Mouse (Mus musculus) frontal cortex, postnatal 36 days (tissue): Measurements from ENCODE around the gene Ppp1r35.
A peak's percentile ranks its signal among the peaks of the same experiment; 100 is the strongest.
"Not testable (repeated sequence)": the region's sequence is repeated elsewhere in the genome, so short reads cannot be mapped to it uniquely, and the experiment has no call there.

Experiments
- DNase-seq, 2 experiments: peaks; one replicate each; pipeline ENCODE4 v3.0.0; 2022; ENCODE audit warnings: low spot score in 2 of 2

Ppp1r35 gene

DNA sequence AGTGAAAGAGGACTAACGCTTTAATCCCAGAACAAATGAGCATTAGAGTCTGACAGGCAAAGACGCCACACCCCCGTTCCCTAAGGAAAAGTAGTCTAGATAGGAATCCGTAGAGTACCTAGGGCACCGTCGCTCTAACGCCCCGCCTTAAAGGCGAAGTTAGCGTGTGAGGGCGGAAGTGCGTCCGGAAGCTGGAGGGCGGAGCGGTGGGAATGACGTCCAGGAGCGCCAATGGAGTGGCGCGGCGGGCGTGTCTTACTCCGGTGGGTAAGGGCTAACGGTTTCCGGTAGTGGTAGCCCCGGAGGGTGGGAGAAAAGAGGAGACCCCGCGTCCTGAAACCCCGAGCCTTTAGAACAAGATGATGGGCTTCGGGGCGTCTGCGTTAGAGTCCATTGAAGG lies at the start of gene Ppp1r35:
Gene Ppp1r35, plus strand, starts transcription at position 215 of the 400 bp plus-strand sequence.
- peak; percentile 96 to 97 for DNase-seq

DNA sequence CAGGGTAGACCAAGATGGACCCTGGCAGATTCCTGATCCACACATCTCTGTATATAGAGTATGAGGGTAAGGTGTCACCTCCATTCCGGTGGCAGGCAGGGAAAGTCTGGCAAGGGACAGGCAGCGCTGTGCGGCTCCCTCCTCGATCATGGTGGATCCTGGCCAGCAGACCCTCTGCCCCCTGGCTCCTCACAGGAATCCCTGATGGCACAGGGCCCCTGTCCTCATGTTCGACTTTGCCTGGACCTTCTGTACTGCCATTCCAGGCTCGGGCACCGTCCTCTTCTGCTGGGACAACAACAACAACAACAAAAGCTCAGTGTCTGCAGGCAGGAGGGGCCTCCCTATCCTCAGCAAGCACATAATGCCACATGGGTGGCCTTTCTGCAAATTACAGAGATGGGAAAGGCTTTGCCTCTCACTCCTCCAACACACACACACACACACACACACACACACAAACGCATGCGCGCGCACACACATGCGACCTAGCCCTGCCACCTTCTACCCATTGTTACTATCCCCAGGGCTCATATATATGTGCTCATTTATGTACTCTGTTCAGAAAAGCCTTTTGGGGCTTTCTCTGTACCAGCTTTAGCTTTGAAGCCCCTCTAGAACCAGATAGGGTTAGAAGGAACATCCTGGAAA lies 44.9 kb upstream of the Ppp1r35 start:
- no peak for DNase-seq

DNA sequence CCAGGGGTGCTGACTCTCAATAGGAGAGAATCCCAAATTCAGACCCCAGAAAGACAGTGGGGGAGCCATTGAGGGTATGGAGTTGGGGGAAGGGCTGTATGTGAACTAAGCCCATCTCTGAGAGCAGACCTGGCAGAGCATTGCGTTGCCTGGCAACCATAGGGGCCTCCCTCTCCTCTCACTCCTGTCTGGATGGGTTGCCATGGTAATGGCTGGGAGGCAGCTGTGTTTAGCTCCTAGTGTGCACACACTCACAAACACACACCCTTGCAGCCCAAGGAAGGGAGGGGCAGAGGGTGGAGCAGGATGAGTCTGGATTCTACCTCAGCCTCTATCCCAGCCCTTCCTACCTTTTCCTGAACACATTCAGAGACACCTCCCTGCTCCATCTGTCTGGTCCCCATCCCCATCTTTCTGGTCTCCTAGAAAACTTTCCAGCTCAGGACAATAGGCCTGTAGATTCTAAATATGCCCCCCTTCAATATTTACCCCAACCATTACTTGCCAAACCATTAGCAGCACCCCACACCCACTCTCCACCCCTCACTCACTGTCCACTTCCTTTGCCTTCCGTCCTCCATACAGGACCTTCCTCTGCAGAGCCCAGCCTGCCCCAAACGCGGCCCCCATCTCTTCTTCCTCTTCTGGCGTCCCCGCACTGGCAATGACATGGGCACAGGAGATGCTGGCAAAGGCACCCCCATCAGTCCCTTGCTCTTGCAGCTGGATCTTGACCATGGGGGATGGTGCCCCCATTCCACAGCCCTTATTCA lies 44.2 kb upstream of the Ppp1r35 start:
- peak; percentile 83 to 92 for DNase-seq

DNA sequence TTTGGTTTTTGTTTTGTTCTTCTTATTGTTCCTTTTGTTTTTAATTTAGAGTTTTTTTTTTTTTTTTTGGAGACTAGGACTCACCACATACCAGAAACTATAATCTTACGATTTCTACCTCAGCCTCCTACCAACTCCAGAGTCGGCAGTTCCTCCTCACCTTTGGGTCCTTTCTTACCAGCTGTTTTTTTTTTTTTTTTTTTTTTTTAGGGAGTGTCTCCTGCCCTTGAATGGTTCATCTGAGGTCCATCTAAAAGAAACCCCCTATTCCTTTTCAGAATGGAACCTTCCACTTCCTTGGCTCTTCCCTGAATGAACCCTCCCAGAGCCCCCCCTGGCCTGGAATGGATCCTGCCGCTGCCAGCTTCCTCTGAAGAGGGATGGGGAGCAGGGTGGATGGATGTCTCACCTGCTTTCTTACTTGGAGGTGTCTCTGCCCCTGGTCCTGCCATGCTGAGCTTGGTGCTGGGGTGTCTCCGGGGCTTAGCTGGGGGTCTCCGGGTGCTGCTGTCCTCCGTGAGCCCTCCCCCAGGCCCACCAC lies 41.2 kb upstream of the Ppp1r35 start:
- DNase-seq = no peak

DNA sequence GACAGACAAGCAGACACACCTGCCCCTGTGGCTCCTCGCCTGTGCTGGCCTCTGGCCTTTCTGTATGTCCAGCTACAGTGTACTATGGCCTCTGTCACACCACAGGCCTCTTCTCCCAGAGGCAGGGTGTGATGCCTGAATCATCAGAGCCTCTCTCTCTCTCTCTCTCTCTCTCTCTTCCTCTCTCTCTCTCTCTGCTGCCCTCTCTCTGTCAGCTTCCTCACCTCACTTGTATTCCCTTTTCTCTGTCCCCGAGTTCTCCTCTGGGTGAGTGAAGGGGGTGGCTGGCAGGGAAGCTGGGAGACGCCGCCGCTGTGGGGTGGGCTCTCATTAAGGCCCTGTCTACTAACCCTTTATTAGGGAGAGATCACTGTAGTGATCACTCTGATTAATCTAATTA lies 40.1 kb upstream of the Ppp1r35 start:
- DNase-seq = no peak

DNA sequence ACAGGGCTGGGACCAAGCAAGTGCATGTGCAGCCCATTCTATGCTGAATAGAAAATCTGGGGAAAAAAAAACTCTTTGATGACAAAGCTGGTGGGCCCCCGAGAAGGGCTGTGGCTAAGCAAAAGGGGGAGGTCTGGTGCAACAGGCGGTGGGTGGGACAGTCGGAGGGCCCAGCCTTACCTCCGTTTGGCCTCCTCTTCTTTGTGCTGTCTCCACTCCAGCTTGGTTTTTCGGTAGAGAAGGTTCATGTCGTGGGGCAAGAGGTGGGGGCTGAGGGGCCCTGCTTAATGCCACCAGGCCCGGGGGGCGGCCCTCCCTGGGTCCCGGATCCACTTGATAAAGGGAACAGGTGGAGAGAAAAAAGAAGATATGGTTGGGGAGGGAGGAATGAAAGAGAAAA lies 39.2 kb upstream of the Ppp1r35 start:
- no peak for DNase-seq

DNA sequence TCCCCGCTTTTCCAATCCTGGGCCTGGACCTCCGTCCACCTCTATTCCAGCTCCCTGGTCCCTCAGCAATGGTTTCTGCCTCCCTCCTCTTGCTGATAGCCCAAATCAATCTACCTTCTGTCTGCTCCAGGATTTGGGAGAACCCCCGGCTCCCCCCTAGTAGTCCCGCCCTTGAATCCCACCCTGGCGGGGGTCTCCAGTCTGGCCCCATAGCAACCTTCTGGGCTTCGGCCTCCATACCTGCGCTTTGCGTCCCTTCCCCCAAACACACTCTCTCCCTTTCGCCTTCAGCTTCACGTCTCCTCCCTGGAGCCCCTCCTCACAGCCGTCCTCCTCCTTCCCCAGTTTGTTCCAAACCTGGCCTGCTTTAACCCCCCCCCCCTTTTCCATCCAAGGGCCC lies 38.1 kb upstream of the Ppp1r35 start:
- no peak for DNase-seq

DNA sequence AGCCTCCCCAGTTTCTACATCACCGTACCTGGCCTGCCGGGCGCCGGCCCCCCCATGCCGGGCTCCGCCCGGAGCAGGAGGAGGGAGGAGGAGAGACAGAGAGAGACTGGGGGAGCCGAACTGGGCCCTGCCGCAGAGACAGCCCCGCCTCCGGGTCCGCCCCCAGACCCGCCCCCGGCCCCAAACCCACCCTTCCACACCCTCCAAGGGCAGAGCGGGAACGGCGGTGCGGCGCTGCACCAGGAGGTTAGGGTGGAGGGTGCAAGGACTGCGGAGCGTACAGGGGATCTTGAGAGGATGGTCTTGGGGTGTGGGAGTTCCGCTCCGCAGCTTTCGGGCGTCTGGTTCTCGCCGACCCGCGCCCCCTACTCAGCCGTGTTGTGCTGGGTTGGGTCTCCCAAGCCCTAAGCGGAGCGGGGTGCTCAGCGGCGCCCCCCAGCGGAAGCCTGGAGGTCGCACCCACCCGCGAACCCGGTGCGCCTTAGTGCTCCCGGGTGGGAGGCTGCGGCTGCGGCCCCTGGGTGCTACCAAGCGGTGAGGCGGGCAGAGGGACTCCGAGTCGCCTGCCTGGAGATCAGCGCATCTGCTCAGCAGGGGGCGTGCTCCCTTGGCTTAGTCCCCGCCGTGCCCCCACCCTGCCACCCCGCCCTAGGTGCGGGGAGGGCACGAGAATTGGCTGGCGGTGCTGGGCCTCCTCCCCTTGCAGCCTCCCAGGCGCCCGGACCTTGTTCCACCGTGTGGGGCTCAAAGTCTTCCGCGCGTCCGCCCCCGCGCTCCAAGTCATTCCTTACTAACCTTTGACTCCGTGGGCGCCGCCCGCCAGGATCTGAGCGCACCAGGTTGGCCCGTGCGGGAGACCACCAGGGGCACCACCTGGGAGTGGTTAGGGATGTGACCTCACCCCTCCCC lies 37.4 kb upstream of the Ppp1r35 start, which contains the start of gene Nyap1:
Gene Nyap1, minus strand, starts transcription at position 585 of the 909 bp plus-strand sequence.
- peak; percentile 80 to 81 for DNase-seq

DNA sequence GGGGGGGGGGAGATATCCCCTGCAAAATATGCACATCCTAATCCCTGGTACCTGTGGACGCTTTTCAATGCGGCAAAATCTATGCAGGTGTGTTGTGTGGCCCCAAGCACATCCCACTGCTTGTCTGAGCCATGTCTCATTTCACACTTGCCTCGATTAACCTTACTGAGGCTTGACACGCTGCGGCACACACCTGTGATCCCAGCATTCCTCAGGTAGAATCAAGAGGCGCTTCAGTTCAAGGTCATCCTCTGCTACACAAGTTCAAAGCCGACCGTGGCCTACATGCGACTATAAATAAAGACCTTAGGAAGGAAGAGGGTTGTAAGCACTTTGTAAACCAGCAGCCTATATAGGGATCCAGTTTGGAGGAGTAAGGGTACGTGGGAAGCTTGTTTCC lies 36.6 kb upstream of the Ppp1r35 start:
- DNase-seq = no peak

DNA sequence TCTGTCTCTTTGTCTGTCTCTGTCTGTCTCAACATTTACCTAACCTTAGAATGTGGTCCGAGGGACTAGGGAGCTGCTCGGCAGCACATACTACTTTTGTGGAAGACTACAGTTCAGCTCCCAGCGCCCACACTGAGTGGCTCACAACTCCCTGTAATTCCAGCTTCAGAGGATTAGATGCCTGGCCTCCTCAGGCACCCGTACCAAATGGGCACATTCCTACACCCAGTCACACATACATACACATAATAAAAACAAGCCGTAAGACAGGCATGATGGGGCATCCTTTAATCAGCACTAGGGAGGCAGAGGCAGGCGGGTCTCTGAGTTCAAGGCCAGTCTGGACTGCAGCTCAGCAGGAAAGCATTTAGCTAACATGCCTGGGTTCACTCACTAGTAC lies 35.8 kb upstream of the Ppp1r35 start:
- no peak for DNase-seq

DNA sequence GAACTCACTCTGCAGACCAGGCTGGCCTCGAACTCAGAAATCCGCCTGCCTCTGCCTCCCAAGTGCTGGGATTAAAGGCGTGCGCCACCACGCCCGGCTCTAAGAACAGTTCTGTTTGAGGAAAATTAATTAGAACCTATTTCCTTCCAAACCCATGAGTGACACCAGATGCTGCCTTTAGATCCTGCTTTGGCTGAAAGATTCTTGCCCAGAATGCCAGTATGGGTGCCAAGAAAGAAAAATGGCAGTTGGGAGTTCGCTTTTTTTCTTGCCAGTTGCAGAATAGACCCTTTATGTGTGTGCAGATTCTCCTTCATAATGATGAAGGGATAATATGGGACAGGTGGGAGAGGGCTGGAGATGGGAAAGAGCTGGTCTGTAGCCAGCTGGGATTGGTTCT lies 34.5 kb upstream of the Ppp1r35 start:
- no peak for DNase-seq

DNA sequence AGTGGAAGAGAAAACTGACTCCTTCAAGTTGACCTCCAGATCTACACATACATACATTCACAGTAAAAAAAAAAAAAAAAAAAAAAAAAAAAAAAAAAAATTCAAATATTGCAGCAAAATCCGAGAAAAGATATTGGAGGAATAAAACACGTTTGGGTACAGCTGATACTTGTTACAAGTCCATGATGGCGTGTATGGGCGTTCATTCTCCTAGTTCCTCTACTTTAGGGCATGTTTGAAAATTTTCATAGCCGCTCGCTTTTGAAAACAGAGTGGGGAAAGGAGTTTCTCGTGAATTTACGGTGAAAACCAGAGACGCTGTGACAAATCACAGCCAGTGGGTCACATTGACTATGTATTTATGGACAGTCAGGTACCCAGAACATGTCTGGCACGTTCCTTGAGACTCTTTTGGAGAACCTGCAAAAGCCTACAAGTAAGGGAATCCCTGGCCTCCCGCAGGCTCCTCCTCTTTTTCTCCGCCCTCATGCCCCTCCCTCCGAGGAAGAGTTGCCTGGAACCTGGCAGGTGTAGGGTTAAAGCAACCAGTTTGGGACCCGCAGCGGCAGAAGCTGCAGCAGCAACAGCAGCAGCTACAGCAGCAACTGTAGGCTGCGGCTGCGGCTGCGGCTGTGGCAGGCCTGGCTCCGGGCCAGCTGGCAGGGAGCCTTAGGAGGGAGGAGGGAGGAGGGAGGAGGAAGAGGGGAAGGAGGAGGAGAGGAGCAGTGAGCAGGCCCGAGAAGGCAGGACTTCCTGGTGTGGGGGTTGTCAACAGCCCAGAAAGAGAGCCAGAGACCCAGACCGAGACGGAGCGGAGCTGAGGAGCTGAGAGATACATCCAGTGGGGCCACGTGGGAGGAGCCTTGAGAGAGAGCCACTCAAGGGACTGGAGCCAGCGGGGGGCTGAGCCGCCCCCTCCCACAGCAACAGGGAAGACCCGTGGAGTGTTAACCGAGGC lies 33.2 kb upstream of the Ppp1r35 start, which contains the start of gene Tsc22d4:
Gene Tsc22d4, plus strand, starts transcription at position 517 of the 958 bp plus-strand sequence.
- DNase-seq = peak; percentile 87 to 90

DNA sequence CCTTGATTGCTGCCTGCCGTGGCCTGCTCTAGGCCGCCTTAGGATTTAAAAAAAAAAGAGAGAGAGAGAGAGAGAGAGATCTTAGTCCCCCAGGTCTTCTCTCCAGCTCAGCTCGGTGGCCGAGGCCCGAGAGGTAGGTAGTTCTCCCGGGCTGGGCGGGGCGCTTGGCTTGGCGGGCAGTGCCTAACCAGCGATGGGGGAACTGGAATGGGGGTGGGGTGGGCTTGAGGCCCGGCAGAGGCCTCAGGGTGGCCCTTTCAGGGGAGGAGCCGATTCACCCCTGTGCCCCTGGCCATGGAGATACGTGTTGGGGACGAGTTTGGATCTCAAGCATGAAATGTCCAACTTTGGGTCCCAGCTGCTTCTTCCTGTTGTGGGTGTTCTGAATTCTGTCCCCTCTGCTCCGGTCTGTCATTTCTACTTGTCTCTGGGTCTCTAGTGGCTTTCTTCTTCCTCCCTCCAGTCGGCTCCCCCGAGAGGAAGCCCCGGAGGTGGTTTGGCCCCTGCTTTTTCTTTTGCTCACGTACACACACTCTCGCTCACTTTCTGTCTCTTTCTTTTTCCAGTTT lies 32.3 kb upstream of the Ppp1r35 start:
- DNase-seq = no peak

DNA sequence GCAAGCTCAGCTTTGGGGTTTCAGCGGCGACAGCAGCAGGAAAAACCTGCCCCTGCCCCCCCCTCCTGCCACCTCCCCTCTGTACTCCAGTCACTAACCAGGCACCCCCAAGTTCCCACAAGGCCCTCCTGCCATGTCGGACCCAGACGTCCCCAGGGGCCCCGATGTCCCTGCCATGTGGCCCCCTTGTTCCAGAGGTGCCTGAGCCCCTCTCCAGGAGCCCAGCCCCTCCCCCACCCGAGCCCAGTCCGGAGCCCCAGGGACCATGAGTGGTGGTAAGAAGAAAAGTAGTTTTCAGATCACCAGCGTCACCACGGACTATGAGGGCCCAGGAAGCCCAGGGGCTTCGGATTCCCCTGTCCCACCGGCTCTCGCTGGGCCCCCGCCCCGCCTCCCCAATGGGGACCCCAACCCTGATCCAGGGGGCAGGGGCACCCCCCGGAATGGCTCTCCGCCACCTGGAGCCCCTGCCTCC lies 31.8 kb upstream of the Ppp1r35 start:
- no peak for DNase-seq

DNA sequence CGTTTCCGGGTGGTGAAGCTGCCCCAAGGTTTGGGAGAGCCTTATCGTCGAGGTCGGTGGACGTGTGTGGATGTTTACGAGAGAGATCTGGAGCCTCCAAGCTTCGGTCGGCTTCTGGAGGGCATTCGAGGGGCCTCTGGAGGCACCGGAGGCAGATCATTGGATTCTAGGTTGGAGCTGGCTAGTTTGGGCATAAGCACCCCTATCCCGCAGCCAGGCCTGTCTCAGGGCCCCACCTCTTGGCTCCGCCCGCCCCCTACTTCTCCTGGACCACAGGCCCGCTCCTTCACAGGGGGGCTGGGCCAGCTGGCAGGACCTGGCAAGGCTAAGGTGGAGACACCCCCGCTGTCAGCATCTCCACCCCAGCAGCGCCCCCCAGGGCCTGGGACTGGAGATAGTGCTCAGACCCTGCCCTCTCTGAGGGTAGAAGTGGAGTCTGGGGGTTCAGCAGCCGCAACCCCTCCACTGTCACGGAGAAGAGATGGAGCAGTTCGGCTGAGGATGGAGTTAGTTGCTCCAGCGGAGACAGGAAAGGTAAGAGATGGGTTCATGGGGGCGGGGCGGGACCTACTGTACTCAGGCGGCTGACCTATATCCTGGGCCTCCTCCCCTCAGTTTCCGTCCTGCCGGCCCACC lies 31.2 kb upstream of the Ppp1r35 start:
- no peak for DNase-seq

DNA sequence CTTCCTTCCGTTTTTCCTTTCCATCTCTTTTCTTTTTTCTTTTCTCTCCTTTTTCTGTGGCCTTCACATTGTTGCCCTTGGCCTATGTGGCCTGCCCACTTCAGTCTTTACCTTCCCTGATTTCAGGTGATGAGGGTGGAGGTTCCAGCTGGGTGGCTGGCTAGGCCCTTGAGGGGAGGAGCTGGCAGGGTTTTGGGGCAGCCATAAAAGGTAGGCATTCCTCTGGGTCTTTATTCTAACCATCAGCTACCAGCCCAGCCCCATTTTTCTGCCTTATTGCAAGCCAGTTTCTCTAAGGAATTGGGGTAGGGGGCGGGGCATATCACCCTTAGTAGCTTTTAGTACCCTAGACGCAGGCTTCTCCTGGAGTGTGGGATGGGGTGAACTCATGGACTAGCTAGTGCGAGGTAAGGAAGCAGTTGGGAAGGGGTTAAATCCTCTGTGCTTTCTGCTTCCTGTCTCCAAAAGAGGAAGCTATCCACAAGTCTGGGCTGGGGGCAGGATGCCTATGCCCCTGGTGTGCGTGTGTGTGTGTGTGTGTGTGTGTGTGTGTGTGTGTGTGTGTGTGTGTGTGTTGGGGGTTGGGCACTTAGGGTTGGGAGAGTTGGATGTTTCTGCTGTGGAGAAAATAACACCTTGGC lies 30.4 kb upstream of the Ppp1r35 start:
- no peak for DNase-seq

DNA sequence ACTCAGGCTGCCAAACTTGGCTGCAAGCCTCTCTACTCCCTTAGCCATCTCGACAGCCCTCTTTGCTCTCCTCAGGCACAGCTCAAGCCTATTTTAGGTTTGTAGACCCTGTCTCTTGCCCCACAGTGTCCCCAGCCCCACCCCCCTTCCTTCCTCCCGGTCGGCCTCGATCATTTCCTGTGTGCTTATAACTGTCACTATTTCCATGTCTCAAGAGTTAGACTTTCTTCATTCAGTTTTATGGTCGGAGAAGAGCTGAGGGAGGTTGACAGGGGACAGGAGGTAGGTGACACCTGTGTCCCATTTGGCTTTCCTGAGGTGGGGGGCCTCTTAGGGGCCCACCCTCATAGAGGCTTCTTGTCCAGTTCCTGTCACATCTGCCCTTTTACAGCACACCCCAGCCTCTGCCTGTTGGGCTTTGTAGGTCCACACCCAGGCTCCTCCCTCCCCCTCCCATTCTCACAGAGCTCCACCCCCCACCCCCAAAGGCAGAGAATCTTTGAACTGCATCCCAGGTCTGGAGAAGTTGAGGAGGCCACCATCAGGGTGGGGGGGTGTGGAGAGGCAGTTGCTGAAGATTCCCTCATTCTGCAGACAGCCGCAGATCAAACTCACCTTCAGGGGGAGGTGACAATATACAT lies 29.3 kb upstream of the Ppp1r35 start:
- no peak for DNase-seq

DNA sequence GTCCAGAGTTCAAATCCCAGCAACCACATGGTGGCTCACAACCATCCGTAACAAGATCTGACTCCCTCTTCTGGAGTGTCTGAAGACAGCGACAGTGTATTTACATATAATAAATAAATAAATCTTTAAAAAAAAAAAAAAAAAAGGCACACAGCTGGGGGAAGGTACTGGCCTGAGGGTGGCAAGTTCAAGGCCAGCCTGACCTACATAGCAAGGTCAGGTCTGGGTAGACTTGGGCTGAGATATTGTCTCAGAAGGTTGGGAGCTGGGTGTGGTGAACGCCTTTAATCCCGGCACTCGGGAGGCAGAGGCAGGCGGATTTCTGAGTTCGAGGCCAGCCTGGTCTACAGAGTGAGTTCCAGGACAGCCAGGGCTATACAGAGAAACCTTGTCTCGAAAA lies 28.4 kb upstream of the Ppp1r35 start:
- not testable (repeated sequence) for DNase-seq
